Mouse (Mus musculus) lung, postnatal 25 days (tissue): ENCODE results near the gene Hlcs.

ENCODE experiments used
- DNase-seq: peaks from one replicate; pipeline ENCODE4 v3.0.0; 2022; ENCODE audit warnings: low spot score

The Hlcs gene

DNA sequence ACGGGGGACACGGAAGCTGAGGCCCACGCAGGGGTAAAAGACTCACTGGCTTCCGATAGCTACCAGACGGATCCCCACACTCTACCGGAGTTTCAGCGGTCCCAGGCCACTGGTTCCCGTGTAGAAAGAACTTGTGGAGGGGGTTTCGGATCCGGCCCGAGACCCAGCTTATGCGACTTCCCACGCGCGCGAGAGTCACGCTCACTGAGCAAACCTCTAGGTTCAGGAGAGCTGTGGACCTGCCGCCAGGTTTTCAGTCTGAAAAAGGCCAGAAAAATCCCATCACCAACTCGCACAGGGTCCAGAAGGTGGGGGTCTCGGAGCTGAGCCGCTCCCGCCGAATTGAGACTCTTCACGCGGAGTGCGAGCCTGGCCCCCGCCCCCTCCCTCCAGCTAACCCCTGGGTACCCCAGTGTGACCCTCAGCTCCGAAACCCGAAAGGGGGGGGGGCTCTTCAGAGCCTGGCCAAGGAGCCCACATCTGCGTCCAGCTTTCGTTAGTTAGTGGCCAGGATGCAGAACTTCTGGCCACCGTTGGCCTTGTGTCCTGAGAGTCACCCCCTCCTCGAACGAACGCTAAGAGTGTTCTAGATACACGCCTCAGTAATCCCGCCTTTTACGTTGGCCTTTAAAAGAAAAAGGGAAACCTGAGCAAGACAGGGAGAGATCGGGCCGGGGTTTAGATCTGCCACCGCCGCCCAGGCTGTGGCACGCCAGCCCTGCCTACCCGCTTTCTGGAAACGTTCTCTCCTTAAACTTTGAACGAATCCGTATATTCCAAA, 234.1 kb downstream of the Hlcs start:
- no peak for DNase-seq
